Mouse (Mus musculus): Measurements from ENCODE around the gene Picalm. TPM values are rescaled to one million over a fixed set of nuclear protein-coding genes. Genes with fewer than 3 reads are reported as not detected.

Gene Picalm
- polyA plus RNA-seq (2012; fragmentation: generic; extraction: Trizol) = 47.2 TPM
- long read RNA-seq, experiment 1, partial matches to known transcripts = 2 of 9 reads
- long read RNA-seq, experiment 1, other reads (novel, unspliced or antisense) = 7 of 9 reads
- long read RNA-seq, experiment 2, partial matches to known transcripts = 16 of 23 reads
- long read RNA-seq, experiment 2, other reads (novel, unspliced or antisense) = 6 of 23 reads

DNA sequence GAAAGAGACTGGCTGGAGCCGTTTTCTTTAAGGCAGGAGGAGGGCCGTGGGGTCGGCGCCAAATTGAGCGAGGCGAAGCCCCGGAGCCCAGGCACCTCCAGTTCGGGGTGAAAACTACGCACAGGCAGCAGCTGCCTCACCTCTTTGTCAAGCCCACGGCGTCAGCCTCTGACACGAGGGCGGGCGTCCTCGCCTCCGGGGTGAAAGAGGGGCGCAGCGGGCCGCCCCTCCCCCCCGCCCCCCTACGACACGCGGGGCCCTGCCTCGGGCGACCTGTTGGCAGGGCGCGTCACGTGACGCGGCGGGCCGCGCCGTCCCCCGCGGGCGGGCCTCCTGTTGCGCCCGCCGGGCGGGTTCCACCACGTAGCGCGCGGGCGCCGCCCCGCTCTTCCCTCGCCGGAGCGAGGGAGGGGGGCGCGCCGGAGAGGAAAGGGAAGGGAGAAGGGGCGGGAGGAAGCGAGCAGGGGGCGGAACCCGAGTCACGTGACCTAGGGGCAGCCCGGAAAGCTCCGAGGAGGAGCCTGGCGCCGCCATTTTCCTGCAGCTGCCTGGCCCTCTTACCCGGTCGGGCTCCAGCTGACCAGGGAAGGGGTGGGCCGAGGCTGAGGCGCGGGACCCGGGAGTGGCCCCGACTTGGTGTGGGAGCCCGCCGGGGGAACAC, at the start of gene Picalm:
Gene Picalm, plus strand, starts transcription at position 482 of the 661 bp plus-strand sequence.
- H3K4me3 ChIP-seq (ENCODE audit: insufficient read depth, poor library complexity, severe bottlenecking) = peak within 1 kb of the TSS; percentile 89
- H3K79me3 ChIP-seq (ENCODE audit: low read depth) = peaks cover 45% of the 10 kb centered on the region
- H3K79me2 ChIP-seq (ENCODE audit: control insufficient read depth, insufficient read depth) = peaks cover 49% of the 10 kb centered on the region
- no peaks in the 10 kb centered on the region for H3K27me3 ChIP-seq (ENCODE audit: control insufficient read depth, insufficient read depth, insufficient read length)
- TF ChIP-seq USF1 (IDR thresholded peaks at IDR 0.05; ENCODE audit: low read depth) = peak; percentile 66
- TF ChIP-seq MYOG (IDR thresholded peaks at IDR 0.05; ENCODE audit: control insufficient read depth, extremely low read depth, insufficient read length) = no peak
- TF ChIP-seq CTCF (IDR thresholded peaks at IDR 0.05; ENCODE audit: control insufficient read depth, insufficient read depth, insufficient read length) = no peak
- peak within 1 kb of the TSS; percentile 77 for H3ac ChIP-seq (ENCODE audit: control insufficient read depth, insufficient read length, low read depth)
- H3K36me3 ChIP-seq (ENCODE audit: control insufficient read depth, insufficient read depth) = no peaks in the 10 kb centered on the region

DNA sequence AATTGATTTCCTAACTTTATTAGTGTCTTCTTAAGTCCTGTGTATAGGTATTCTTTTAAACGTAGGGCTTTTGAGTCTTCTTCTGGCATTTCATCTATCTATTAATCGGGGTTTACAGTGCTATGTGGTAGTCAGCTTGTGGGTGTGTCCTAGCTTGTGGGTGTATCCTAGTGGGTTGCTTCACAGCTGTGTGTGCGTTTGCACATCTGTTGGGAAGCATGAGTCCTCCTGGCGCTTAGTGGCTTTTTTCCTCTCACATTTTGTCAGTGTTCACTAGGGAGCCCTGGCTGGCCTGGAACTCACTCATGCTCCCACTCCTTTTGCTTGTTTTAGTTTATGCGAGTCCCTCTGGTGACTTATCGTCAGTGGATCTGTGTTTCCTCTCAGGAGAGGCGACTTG, 46.2 kb upstream of the Picalm start:
- H3K36me3 ChIP-seq (ENCODE audit: control insufficient read depth, insufficient read depth) = no peaks in the 10 kb centered on the region
- TF ChIP-seq USF1 (IDR thresholded peaks at IDR 0.05; ENCODE audit: low read depth) (no peak), CEBPB (IDR thresholded peaks at IDR 0.05; ENCODE audit: low read depth) (no peak), MYOD1 (IDR thresholded peaks at IDR 0.05; ENCODE audit: control insufficient read depth, insufficient read length, low read depth) (no peak), CTCF (IDR thresholded peaks at IDR 0.05; ENCODE audit: control insufficient read depth, insufficient read depth, insufficient read length) (no peak), MAX (IDR thresholded peaks at IDR 0.05) (no peak), FOSL1 (IDR thresholded peaks at IDR 0.05; ENCODE audit: insufficient read depth, low read length, poor library complexity, severe bottlenecking) (no peak), MYOG (IDR thresholded peaks at IDR 0.05; ENCODE audit: control insufficient read depth, extremely low read depth, insufficient read length) (no peak)
- no peaks in the 10 kb centered on the region for H3K79me2 ChIP-seq (ENCODE audit: control insufficient read depth, insufficient read depth)
- no peak overlapping the region for H3ac ChIP-seq (ENCODE audit: control insufficient read depth, insufficient read length, low read depth)
- no peak overlapping the region for H3K4me3 ChIP-seq (ENCODE audit: insufficient read depth, poor library complexity, severe bottlenecking)
- H3K79me3 ChIP-seq (ENCODE audit: low read depth) = no peaks in the 10 kb centered on the region
- H3K27me3 ChIP-seq (ENCODE audit: control insufficient read depth, insufficient read depth, insufficient read length) = no peaks in the 10 kb centered on the region

DNA sequence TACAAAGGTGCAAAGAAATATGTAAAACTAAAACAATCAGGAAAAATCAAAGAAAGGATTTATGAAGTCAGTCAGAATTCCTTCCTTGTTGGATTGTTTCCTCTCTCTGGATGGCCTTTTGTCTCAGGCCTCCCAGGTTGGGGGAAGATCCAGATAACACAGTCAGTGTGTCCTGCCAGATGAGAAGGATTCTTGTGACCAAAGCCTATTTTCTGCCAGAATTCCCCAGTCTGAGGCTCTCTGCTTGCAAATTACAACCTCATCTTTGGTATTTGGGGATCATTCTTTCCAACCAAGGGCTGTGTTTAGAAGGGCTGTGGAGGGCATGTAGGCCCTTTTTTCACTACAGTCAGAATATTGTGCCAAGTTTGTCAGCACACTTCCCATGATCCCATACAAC, 45.5 kb upstream of the Picalm start:
- Histone ChIP-seq H3K4me3 (ENCODE audit: insufficient read depth, poor library complexity, severe bottlenecking) (no peak overlapping the region), H3K36me3 (ENCODE audit: control insufficient read depth, insufficient read depth) (no peaks in the 10 kb centered on the region), H3K27me3 (ENCODE audit: control insufficient read depth, insufficient read depth, insufficient read length) (no peaks in the 10 kb centered on the region), H3K79me3 (ENCODE audit: low read depth) (no peaks in the 10 kb centered on the region), H3K79me2 (ENCODE audit: control insufficient read depth, insufficient read depth) (no peaks in the 10 kb centered on the region), H3ac (ENCODE audit: control insufficient read depth, insufficient read length, low read depth) (no peak overlapping the region)
- no peak for TF ChIP-seq USF1 (IDR thresholded peaks at IDR 0.05; ENCODE audit: low read depth)
- no peak for TF ChIP-seq FOSL1 (IDR thresholded peaks at IDR 0.05; ENCODE audit: insufficient read depth, low read length, poor library complexity, severe bottlenecking)
- TF ChIP-seq MYOD1 (IDR thresholded peaks at IDR 0.05; ENCODE audit: control insufficient read depth, insufficient read length, low read depth) = no peak
- no peak for TF ChIP-seq MAX (IDR thresholded peaks at IDR 0.05)
- TF ChIP-seq CEBPB (IDR thresholded peaks at IDR 0.05; ENCODE audit: low read depth) = no peak
- TF ChIP-seq CTCF (IDR thresholded peaks at IDR 0.05; ENCODE audit: control insufficient read depth, insufficient read depth, insufficient read length) = no peak
- TF ChIP-seq MYOG (IDR thresholded peaks at IDR 0.05; ENCODE audit: control insufficient read depth, extremely low read depth, insufficient read length) = no peak

DNA sequence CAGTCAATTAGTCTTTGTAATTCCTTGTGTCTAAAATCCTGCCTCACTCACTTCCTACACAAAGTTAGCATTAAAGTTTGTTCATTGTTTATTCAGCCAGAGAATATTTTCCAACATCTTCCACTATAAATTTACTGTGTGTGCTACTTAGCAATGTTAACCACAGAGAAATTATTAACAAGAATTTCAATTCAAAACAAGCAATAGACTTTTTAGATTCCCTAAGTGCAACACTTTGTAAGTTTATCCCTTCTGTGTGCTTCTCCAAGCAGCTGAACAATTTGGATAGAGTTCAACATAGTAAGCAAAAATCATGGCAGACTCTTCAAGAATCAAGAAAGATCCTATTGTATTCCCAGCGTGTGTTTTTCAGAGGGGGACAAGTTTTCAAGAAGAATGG, 44.3 kb upstream of the Picalm start:
- no peak for TF ChIP-seq CEBPB (IDR thresholded peaks at IDR 0.05; ENCODE audit: low read depth)
- no peak for TF ChIP-seq CTCF (IDR thresholded peaks at IDR 0.05; ENCODE audit: control insufficient read depth, insufficient read depth, insufficient read length)
- no peak for TF ChIP-seq MAX (IDR thresholded peaks at IDR 0.05)
- Histone ChIP-seq H3ac (ENCODE audit: control insufficient read depth, insufficient read length, low read depth) (no peak overlapping the region), H3K27me3 (ENCODE audit: control insufficient read depth, insufficient read depth, insufficient read length) (no peaks in the 10 kb centered on the region), H3K79me3 (ENCODE audit: low read depth) (no peaks in the 10 kb centered on the region), H3K79me2 (ENCODE audit: control insufficient read depth, insufficient read depth) (no peaks in the 10 kb centered on the region), H3K36me3 (ENCODE audit: control insufficient read depth, insufficient read depth) (no peaks in the 10 kb centered on the region), H3K4me3 (ENCODE audit: insufficient read depth, poor library complexity, severe bottlenecking) (no peak overlapping the region)

DNA sequence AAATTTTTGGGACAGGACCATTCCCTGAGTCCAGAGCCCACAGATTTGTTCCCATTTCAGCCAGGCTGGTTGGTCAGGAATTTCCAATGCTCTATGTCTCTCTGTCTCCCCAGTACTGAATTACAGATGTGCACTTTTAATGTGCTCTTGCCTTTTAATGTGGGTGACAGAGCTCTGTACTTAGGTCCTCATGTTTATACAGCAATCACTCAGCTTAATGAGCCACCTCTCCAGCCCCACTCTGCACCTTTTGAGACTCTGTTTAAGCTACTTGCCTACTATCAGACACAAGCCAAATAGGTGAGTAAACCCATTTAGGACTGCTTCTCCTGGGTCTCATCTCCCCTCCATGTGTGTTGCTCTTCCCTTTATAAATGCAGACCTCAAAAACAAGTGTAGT, 43.2 kb upstream of the Picalm start:
- Histone ChIP-seq H3ac (ENCODE audit: control insufficient read depth, insufficient read length, low read depth) (no peak overlapping the region), H3K79me3 (ENCODE audit: low read depth) (no peaks in the 10 kb centered on the region), H3K36me3 (ENCODE audit: control insufficient read depth, insufficient read depth) (no peaks in the 10 kb centered on the region), H3K79me2 (ENCODE audit: control insufficient read depth, insufficient read depth) (no peaks in the 10 kb centered on the region), H3K4me3 (ENCODE audit: insufficient read depth, poor library complexity, severe bottlenecking) (no peak overlapping the region), H3K27me3 (ENCODE audit: control insufficient read depth, insufficient read depth, insufficient read length) (no peaks in the 10 kb centered on the region)
- no peak for TF ChIP-seq MYOG (IDR thresholded peaks at IDR 0.05; ENCODE audit: control insufficient read depth, extremely low read depth, insufficient read length)
- TF ChIP-seq CEBPB (IDR thresholded peaks at IDR 0.05; ENCODE audit: low read depth) = no peak
- TF ChIP-seq CTCF (IDR thresholded peaks at IDR 0.05; ENCODE audit: control insufficient read depth, insufficient read depth, insufficient read length) = no peak
- TF ChIP-seq USF1 (IDR thresholded peaks at IDR 0.05; ENCODE audit: low read depth) = no peak
- TF ChIP-seq MYOD1 (IDR thresholded peaks at IDR 0.05; ENCODE audit: control insufficient read depth, insufficient read length, low read depth) = no peak
- no peak for TF ChIP-seq MAX (IDR thresholded peaks at IDR 0.05)
- TF ChIP-seq FOSL1 (IDR thresholded peaks at IDR 0.05; ENCODE audit: insufficient read depth, low read length, poor library complexity, severe bottlenecking) = no peak

DNA sequence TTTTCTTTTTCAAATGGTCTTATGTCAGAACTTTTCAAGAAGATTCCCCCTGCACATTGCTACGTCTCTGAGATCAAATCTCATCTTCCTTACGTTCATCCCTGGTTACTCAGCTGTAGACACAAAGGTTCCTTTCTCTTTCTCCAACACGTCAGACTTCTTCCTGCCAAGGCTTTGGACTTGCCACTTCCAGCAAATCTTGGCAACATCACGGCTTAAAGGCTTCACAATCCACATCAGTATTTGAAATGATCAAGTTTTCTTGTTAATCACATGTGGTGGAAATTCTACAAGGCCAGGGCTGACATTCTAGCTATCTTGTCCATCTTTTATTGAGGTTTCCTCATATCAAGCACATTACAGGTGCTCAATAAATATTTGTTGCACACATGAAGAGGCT, 39.0 kb upstream of the Picalm start:
- Histone ChIP-seq H3K4me3 (ENCODE audit: insufficient read depth, poor library complexity, severe bottlenecking) (no peak overlapping the region), H3ac (ENCODE audit: control insufficient read depth, insufficient read length, low read depth) (no peak overlapping the region), H3K27me3 (ENCODE audit: control insufficient read depth, insufficient read depth, insufficient read length) (no peaks in the 10 kb centered on the region), H3K79me2 (ENCODE audit: control insufficient read depth, insufficient read depth) (no peaks in the 10 kb centered on the region), H3K79me3 (ENCODE audit: low read depth) (no peaks in the 10 kb centered on the region), H3K36me3 (ENCODE audit: control insufficient read depth, insufficient read depth) (no peaks in the 10 kb centered on the region)
- no peak for TF ChIP-seq MYOG (IDR thresholded peaks at IDR 0.05; ENCODE audit: control insufficient read depth, extremely low read depth, insufficient read length)
- TF ChIP-seq FOSL1 (IDR thresholded peaks at IDR 0.05; ENCODE audit: insufficient read depth, low read length, poor library complexity, severe bottlenecking) = no peak
- no peak for TF ChIP-seq USF1 (IDR thresholded peaks at IDR 0.05; ENCODE audit: low read depth)
- no peak for TF ChIP-seq MAX (IDR thresholded peaks at IDR 0.05)
- no peak for TF ChIP-seq CTCF (IDR thresholded peaks at IDR 0.05; ENCODE audit: control insufficient read depth, insufficient read depth, insufficient read length)
- no peak for TF ChIP-seq CEBPB (IDR thresholded peaks at IDR 0.05; ENCODE audit: low read depth)
- TF ChIP-seq MYOD1 (IDR thresholded peaks at IDR 0.05; ENCODE audit: control insufficient read depth, insufficient read length, low read depth) = no peak

All from C2C12 (cell line).